Mouse (Mus musculus) lung, embryonic 16.5 days (tissue): Measurements from ENCODE around the gene Spin1. TPM values are rescaled to one million over a fixed set of nuclear protein-coding genes. Genes with fewer than 3 reads are reported as not detected.
A peak's percentile ranks its signal among the peaks of the same experiment; 100 is the strongest.

Experiments
- ATAC-seq: fragments of 200-750 bp; cut with Nextera tagmentation; 2 replicates; pipeline ENCODE4 v1.8.0; 2017; ENCODE audit warnings: low read depth, mild to moderate bottlenecking, moderate library complexity
- H3K27ac ChIP-seq: fragments of 300-500 bp; sonication (generic); 2 replicates; pipeline ENCODE4 v1.5.1; 2014; ENCODE audit warnings: mild to moderate bottlenecking, control low read depth, low read length
- H3K27me3 ChIP-seq: fragments of 300-500 bp; sonication (generic); 2 replicates; pipeline ENCODE4 v1.6.1; 2014; ENCODE audit warnings: low read depth, low read length, mixed read lengths; ENCODE audit not compliant: control insufficient read depth, insufficient read depth
- H3K36me3 ChIP-seq: fragments of 300-500 bp; sonication (generic); 2 replicates; pipeline ENCODE4 v1.6.1; 2014; ENCODE audit warnings: low read length; ENCODE audit not compliant: control insufficient read depth, insufficient read depth
- H3K4me1 ChIP-seq: fragments of 300-500 bp; sonication (generic); replicated peaks from 2 replicates; pipeline ENCODE4 v1.6.1; 2014; ENCODE audit warnings: low read length, mixed read lengths; ENCODE audit not compliant: control insufficient read depth, insufficient read depth
- H3K4me2 ChIP-seq: fragments of 300-500 bp; sonication (generic); 2 replicates; pipeline ENCODE4 v1.6.1; 2014; ENCODE audit warnings: low read depth, low read length, control low read depth
- H3K4me3 ChIP-seq: fragments of 300-500 bp; sonication (generic); 2 replicates; pipeline ENCODE4 v1.5.1; 2014; ENCODE audit warnings: mild to moderate bottlenecking, low read length, control low read depth
- H3K9ac ChIP-seq: fragments of 300-500 bp; sonication (generic); 2 replicates; pipeline ENCODE4 v1.6.1; 2014; ENCODE audit warnings: low read length, control low read depth
- H3K9me3 ChIP-seq: fragments of 300-500 bp; sonication (generic); 2 replicates; pipeline ENCODE4 v1.6.1; 2016; ENCODE audit warnings: low read length; ENCODE audit not compliant: control insufficient read depth
- WGBS: fragments of 180-500 bp; shearing (Covaris S2); extraction: QIAGEN DNeasy Blood & Tissue Kit; methylation state at CpG from one replicate; pipeline ENCODE4 v1.1.7; 2014; 5-methylcytosine and 5-hydroxymethylcytosine counted together
- polyA plus RNA-seq: library from polyadenylated mRNA; unstranded; fragments of >200 nt; fragmentation: Nextera tagmentation; extraction: Ambion mirVana; gene quantifications from 2 replicates; pipeline ENCODE4 v1.2.1, GENCODE M21; 2015

The Spin1 gene
- polyA plus RNA-seq, 1 experiment from 2014 or later = 80.4 TPM

- Histone ChIP-seq H3K9ac (peak overlapping the region; percentile 26; the same call in 1 of the 2 replicates), H3K4me2 (peak overlapping the region; percentile 98), H3K4me3 (peak overlapping the region; percentile 56), H3K9me3 (no peaks in the 10 kb centered on the region), H3K4me1 (peaks cover 4% of the 10 kb centered on the region; the same call in 1 of the 2 replicates), H3K27me3 (peaks cover 3% of the 10 kb centered on the region), H3K36me3 (no peaks in the 10 kb centered on the region), H3K27ac (no peak overlapping the region)
- peak; percentile 12; the same call in 1 of the 2 replicates for ATAC-seq
- WGBS = 24% methylated on average over 11 of the region's 11 CpGs
Observed at GRCm38 (mm10) chr13:51170215-51170614, 69.5 kb downstream of the Spin1 start.

- H3K4me3 ChIP-seq = peak within 1 kb of the TSS; percentile 56
- peak within 1 kb of the TSS; percentile 32 for H3K9ac ChIP-seq
- H3K27ac ChIP-seq = no peak within 1 kb of the TSS
- peaks cover 4% of the 10 kb centered on the region; the same call in 1 of the 2 replicates for H3K4me1 ChIP-seq
- H3K36me3 ChIP-seq = no peaks in the 10 kb centered on the region
- H3K4me2 ChIP-seq = peak within 1 kb of the TSS; percentile 98
- peak; percentile 73 for ATAC-seq
- H3K27me3 ChIP-seq = peaks cover 3% of the 10 kb centered on the region
- WGBS = under 1% methylated on average over 61 of the region's 64 CpGs
- H3K9me3 ChIP-seq = no peaks in the 10 kb centered on the region
Observed at GRCm38 (mm10) chr13:51170691-51171680, 70.3 kb downstream of the Spin1 start, which contains the start of gene Nxnl2. Gene Nxnl2 (plus strand): TSS chr13:51171022.

GRCm38 (mm10) chr13:51172601-51173000, 71.9 kb downstream of the Spin1 start:
- Histone ChIP-seq H3K9me3 (no peaks in the 10 kb centered on the region), H3K36me3 (no peaks in the 10 kb centered on the region), H3K9ac (no peak overlapping the region), H3K4me3 (no peak overlapping the region), H3K4me2 (no peak overlapping the region), H3K27me3 (peaks cover 3% of the 10 kb centered on the region), H3K4me1 (peaks cover 4% of the 10 kb centered on the region; the same call in 1 of the 2 replicates), H3K27ac (no peak overlapping the region)
- no peak for ATAC-seq
- WGBS = 93% methylated on average over 7 of the region's 7 CpGs

GRCm38 (mm10) chr13:51178932-51179331, 78.3 kb downstream of the Spin1 start:
- peak overlapping the region; percentile 7; the same call in 1 of the 2 replicates for H3K4me2 ChIP-seq
- H3K36me3 ChIP-seq = no peaks in the 10 kb centered on the region
- WGBS = 45% methylated on average over 10 of the region's 10 CpGs
- no peaks in the 10 kb centered on the region for H3K27me3 ChIP-seq
- H3K4me3 ChIP-seq = no peak overlapping the region
- 0 out of 2 replicates have a peak overlapping the region, but pooled peaks have one; percentile 5 for H3K27ac ChIP-seq
- H3K9ac ChIP-seq = no peak overlapping the region
- peak; percentile 78 for ATAC-seq
- H3K9me3 ChIP-seq = no peaks in the 10 kb centered on the region
- H3K4me1 ChIP-seq = 0 out of 2 replicates have a peak, but pooled peaks cover 3% of the 10 kb centered on the region

GRCm38 (mm10) chr13:51179362-51179761, 78.7 kb downstream of the Spin1 start:
- Histone ChIP-seq H3K4me3 (no peak overlapping the region), H3K27ac (no peak overlapping the region), H3K4me2 (no peak overlapping the region; the same call in 1 of the 2 replicates), H3K27me3 (no peaks in the 10 kb centered on the region), H3K36me3 (no peaks in the 10 kb centered on the region), H3K4me1 (0 out of 2 replicates have a peak, but pooled peaks cover 3% of the 10 kb centered on the region), H3K9ac (no peak overlapping the region), H3K9me3 (no peaks in the 10 kb centered on the region)
- 15% methylated on average over 3 of the region's 3 CpGs for WGBS
- ATAC-seq = peak; percentile 73

GRCm38 (mm10) chr13:51182236-51182635, 81.6 kb downstream of the Spin1 start:
- Histone ChIP-seq H3K9me3 (no peaks in the 10 kb centered on the region), H3K36me3 (no peaks in the 10 kb centered on the region), H3K9ac (no peak overlapping the region), H3K4me2 (no peak overlapping the region), H3K4me1 (0 out of 2 replicates have a peak, but pooled peaks cover 3% of the 10 kb centered on the region), H3K27me3 (no peaks in the 10 kb centered on the region), H3K4me3 (no peak overlapping the region), H3K27ac (no peak overlapping the region)
- 65% methylated on average over 7 of the region's 7 CpGs for WGBS
- ATAC-seq = no peak

GRCm38 (mm10) chr13:51184896-51185295, 84.2 kb downstream of the Spin1 start:
- H3K4me3 ChIP-seq = no peak overlapping the region
- no peak overlapping the region for H3K4me2 ChIP-seq
- WGBS = 49% methylated on average over 3 of the region's 3 CpGs
- H3K27me3 ChIP-seq = no peaks in the 10 kb centered on the region
- H3K36me3 ChIP-seq = no peaks in the 10 kb centered on the region
- H3K9ac ChIP-seq = no peak overlapping the region
- H3K27ac ChIP-seq = no peak overlapping the region
- peak; percentile 62; the same call in 1 of the 2 replicates for ATAC-seq
- no peaks in the 10 kb centered on the region for H3K9me3 ChIP-seq
- H3K4me1 ChIP-seq = no peaks in the 10 kb centered on the region

GRCm38 (mm10) chr13:51190336-51190735, 89.7 kb downstream of the Spin1 start:
- ATAC-seq = no peak
- 48% methylated on average over 3 of the region's 3 CpGs for WGBS
- no peak overlapping the region for H3K4me2 ChIP-seq

More at GRCm38 (mm10) chr13:51190336-51190735, 89.7 kb downstream of the Spin1 start:
- Histone ChIP-seq H3K27me3 (no peaks in the 10 kb centered on the region), H3K27ac (no peak overlapping the region), H3K4me1 (no peaks in the 10 kb centered on the region; the same call in 1 of the 2 replicates), H3K4me3 (no peak overlapping the region), H3K9me3 (no peaks in the 10 kb centered on the region), H3K36me3 (no peaks in the 10 kb centered on the region), H3K9ac (no peak overlapping the region)
